ENCODE assay signal across 8 mouse cellular contexts in the genomic region with DNA sequence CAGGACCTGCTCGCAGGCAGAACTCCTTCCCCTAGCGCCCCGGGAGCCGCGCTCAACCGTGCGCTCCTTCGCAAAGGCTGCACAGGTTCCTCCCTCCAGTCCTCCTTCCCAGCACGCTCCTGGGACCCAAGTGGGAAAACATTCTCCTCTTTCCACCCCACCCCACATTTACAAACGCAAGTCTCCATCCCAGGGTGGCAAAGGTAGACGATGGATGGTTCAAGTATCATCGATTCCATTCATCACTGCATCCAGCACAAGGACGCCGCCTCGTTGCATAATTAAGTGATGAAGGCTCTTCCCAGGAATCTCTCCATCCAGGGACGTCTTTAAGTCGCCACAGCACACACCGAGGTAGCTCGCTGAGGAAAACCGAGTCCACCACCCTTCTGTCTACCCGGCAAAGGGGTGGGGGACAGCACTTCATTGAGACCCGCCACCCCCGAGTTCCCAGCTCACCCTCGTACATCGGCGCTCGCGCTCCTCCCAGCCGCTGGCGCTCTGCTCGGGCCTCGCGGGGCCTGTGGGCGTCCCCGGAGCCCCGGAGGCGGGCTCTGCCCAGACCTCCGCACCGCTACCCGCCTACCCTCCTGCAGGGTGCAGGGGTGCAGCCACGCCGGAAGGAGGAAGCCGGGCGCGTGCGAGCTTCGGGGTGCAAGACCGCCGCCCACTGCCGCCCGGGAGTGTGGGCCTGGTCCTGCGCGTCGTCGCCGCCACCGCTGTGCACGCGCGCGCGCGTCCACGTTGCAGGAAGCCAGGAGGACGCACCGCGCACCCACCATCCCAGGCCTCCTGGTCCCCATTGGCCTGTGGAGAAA. TPM values are rescaled to one million over a fixed set of nuclear protein-coding genes. Genes with fewer than 3 reads are reported as not detected.
DNase-seq lines count a peak whose midpoint lies in the region; ATAC-seq lines count a peak whose summit lies in the region.

TSS of gene Chst10 (minus strand) at position 731 of the 818 bp plus-strand sequence.

- peaks cover 4% of the 10 kb centered on the region; the same call in 1 of the 2 replicates for H3K4me1 ChIP-seq in intestine, embryonic 15.5 days (replicated peaks)

- peak; percentile 20 for DNase-seq in adrenal gland, adult 8-10 months
- peak; percentile 79 for DNase-seq in embryo, embryonic 9.5 days (ENCODE audit: extremely low spot score)
- no peak for DNase-seq in gonadal fat pad, adult 2 months (ENCODE audit: low read depth)
- DNase-seq in left cerebral cortex, postnatal 25 days (ENCODE audit: low spot score in 2 of 2), result peak; percentile 86 to 87
- DNase-seq in mesoderm, embryonic 11.5 days (ENCODE audit: low read depth, low spot score), result peak; percentile 80
- DNase-seq in right cerebral cortex, postnatal 36 days (ENCODE audit: low spot score in 2 of 2), result peak; percentile 79 to 83
- no peak for DNase-seq in adipocyte (ENCODE audit: low spot score)

- no peaks in the 10 kb centered on the region for H3K36me3 ChIP-seq in intestine, embryonic 15.5 days

- ATAC-seq in intestine, embryonic 15.5 days, result peak; percentile 97

- H3K9ac ChIP-seq in intestine, embryonic 15.5 days, result peak within 1 kb of the TSS; percentile 60

- peaks cover 4% of the 10 kb centered on the region; the same call in 1 of the 2 replicates for H3K27me3 ChIP-seq in intestine, embryonic 15.5 days (replicated peaks)

- 0 out of 2 replicates have a peak within 1 kb of the TSS, but pooled peaks have one; percentile 22 for H3K27ac ChIP-seq in intestine, embryonic 15.5 days

- H3K4me3 ChIP-seq in intestine, embryonic 15.5 days (replicated peaks), result peak within 1 kb of the TSS; percentile 63

- intact Hi-C loops in left cerebral cortex, postnatal 25 days (cut with DNase I), result loop anchor here (2.0 to 5.0 kb wide), 2 partner anchors 31 to 90 kb away; partner anchors contain the start of gene Pdcl3

- WGBS in intestine, embryonic 15.5 days, result under 1% methylated on average over 67 of the region's 67 CpGs

- no peaks in the 10 kb centered on the region for H3K9me3 ChIP-seq in intestine, embryonic 15.5 days

- H3K4me2 ChIP-seq in intestine, embryonic 15.5 days (replicated peaks), result peak within 1 kb of the TSS; percentile 91

RNA-seq across cellular contexts. Expression of gene Chst10, which starts in this region (rescaled TPM):
- 1 to 10 TPM; 2.6 to 4.8 (median 3.6) TPM for total RNA-seq in adrenal gland, adult 8-10 months (2022)
- polyA plus RNA-seq in gonadal fat pad, adult 2 months (2012; rRNA removed), result 14.0 and 16.4 TPM in 2 replicates
- polyA plus RNA-seq in intestine, embryonic 15.5 days (2015; fragmentation: Nextera tagmentation; extraction: Ambion mirVana), result 3.9 and 4.4 TPM in 2 replicates
- 10 to 100 TPM; 62.0 to 67.5 TPM for total RNA-seq in left cerebral cortex, postnatal 25 days (2021)

Comparison
In these comparisons a context has a peak if more than half of its experiments do, and no peak if none do; other contexts are left out.
1. RNA of gene Chst10 (total RNA-seq): 62.0 to 67.5 TPM in left cerebral cortex, postnatal 25 days; 2.6 to 4.8 TPM in adrenal gland, adult 8-10 months; every median in the first group is over 10 times any median in the second.
2. DNase-seq: peak in adrenal gland, adult 8-10 months (single experiment), embryo, embryonic 9.5 days (single experiment), left cerebral cortex, postnatal 25 days (2 of 2), mesoderm, embryonic 11.5 days (single experiment) and right cerebral cortex, postnatal 36 days (2 of 2); none in gonadal fat pad, adult 2 months (single experiment) and adipocyte (single experiment).